ENCODE assay signal across 14 mouse cellular contexts in the genomic region with DNA sequence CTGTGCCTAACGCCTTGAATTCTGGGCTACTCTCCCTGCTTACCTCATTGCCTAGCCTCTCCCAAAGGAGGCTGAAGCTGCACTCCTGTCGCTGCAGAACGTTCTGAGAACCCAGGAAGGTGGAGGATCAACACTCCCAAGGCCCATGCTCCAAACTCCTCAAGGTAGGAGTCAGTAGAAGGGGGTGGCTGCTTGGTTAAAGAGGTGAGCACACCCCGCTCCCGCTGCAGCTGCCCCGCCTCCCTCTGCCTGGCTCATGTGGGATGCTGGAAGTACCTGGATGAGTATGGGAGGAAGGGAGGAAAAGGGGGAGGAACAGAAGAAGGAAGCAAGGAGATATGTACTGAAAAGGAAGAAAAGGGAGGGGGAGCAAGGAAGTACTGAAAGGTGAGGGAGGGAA. TPM values are rescaled to one million over a fixed set of nuclear protein-coding genes. Genes with fewer than 3 reads are reported as not detected.
DNase-seq lines count a peak whose midpoint lies in the region; ATAC-seq and TF ChIP-seq lines count a peak whose summit lies in the region.
"Had no signal": no experiment of that assay in that cellular context is flagged by ENCODE, and none has a peak within 500 bp of the region (broad histone marks: within the 10 kb centered on the region; RNA-seq: fewer than 3 reads in every experiment).

No protein-coding gene starts in this region.

- H3K27ac ChIP-seq in neural tube, embryonic 12.5 days = no peak overlapping the region
- peak overlapping the region; percentile 93; the same call in 1 of the 2 replicates for H3K27ac ChIP-seq in hindbrain, postnatal 0 days
- H3K27ac ChIP-seq in heart, embryonic 12.5 days (ENCODE audit: poor library complexity, severe bottlenecking) = no peak overlapping the region
- H3K27ac ChIP-seq: embryonic facial prominence, embryonic 10.5 days; liver, embryonic 13.5 days; stomach, embryonic 15.5 days had no signal

- 5% methylated on average over 6 of the region's 6 CpGs for WGBS in neural tube, embryonic 12.5 days
- 10% methylated on average over 6 of the region's 6 CpGs for WGBS in hindbrain, postnatal 0 days
- WGBS in heart, embryonic 12.5 days = 5% methylated on average over 6 of the region's 6 CpGs

- peak overlapping the region; percentile 53; the same call in 1 of the 2 replicates for H3K4me3 ChIP-seq in neural tube, embryonic 12.5 days
- peak overlapping the region; percentile 71 for H3K4me3 ChIP-seq in hindbrain, postnatal 0 days (ENCODE audit: low read length)
- H3K4me3 ChIP-seq in heart, embryonic 12.5 days = no peak overlapping the region

- H3K4me1 ChIP-seq in neural tube, embryonic 12.5 days = peaks cover 15% of the 10 kb centered on the region
- no peaks in the 10 kb centered on the region for H3K4me1 ChIP-seq in hindbrain, postnatal 0 days (ENCODE audit: insufficient read depth, low read length)
- peaks cover 21% of the 10 kb centered on the region for H3K4me1 ChIP-seq in heart, embryonic 12.5 days (replicated peaks)
- H3K4me1 ChIP-seq: liver, embryonic 13.5 days had no signal

- H3K4me2 ChIP-seq in neural tube, embryonic 12.5 days (replicated peaks) = peak overlapping the region; percentile 69
- H3K4me2 ChIP-seq in hindbrain, postnatal 0 days (ENCODE audit: low read depth, low read length) = peak overlapping the region; percentile 64
- no peak overlapping the region for H3K4me2 ChIP-seq in heart, embryonic 12.5 days

- no peak for ATAC-seq in neural tube, embryonic 12.5 days (ENCODE audit: low FRiP score, low read depth)
- no peak for ATAC-seq in hindbrain, postnatal 0 days
- ATAC-seq in heart, embryonic 12.5 days (ENCODE audit: insufficient number of reproducible peaks, low FRiP score) = no peak

- H3K27me3 ChIP-seq in neural tube, embryonic 12.5 days (replicated peaks) = peaks cover 71% of the 10 kb centered on the region
- peaks cover 7% of the 10 kb centered on the region; the same call in 1 of the 2 replicates for H3K27me3 ChIP-seq in hindbrain, postnatal 0 days (ENCODE audit: insufficient read depth, low read length)
- H3K27me3 ChIP-seq in heart, embryonic 12.5 days (replicated peaks) = peaks cover 99% of the 10 kb centered on the region

- no peak for DNase-seq in neural tube, embryonic 10.5 days (ENCODE audit: extremely low spot score, low spot score)
- peak; percentile 54 to 68 for DNase-seq in cerebellum, postnatal 25 days
- DNase-seq in hindbrain, postnatal 0 days (ENCODE audit: low spot score) = no peak
- no peak for DNase-seq in adrenal gland, postnatal 36 days
- DNase-seq in urinary bladder, adult 2 months (ENCODE audit: low spot score) = no peak
- DNase-seq: kidney, adult 2 months; liver, embryonic 13.5 days; thymus, postnatal 36 days had no signal

- no peak overlapping the region; the same call in 1 of the 2 replicates for H3K9ac ChIP-seq in neural tube, embryonic 12.5 days
- H3K9ac ChIP-seq in hindbrain, postnatal 0 days (replicated peaks; ENCODE audit: low read length) = peak overlapping the region; percentile 89
- H3K9ac ChIP-seq in heart, embryonic 12.5 days = no peak overlapping the region
- H3K9ac ChIP-seq: liver, embryonic 13.5 days; stomach, embryonic 15.5 days had no signal

- no peaks in the 10 kb centered on the region for H3K9me3 ChIP-seq in neural tube, embryonic 12.5 days
- H3K9me3 ChIP-seq in hindbrain, postnatal 0 days (ENCODE audit: low read length) = no peaks in the 10 kb centered on the region
- peaks cover 8% of the 10 kb centered on the region for H3K9me3 ChIP-seq in heart, embryonic 12.5 days (replicated peaks)
- H3K9me3 ChIP-seq: liver, embryonic 13.5 days; stomach, embryonic 15.5 days had no signal

- no peak for TF ChIP-seq CTCF in hindbrain, postnatal 0 days (IDR thresholded peaks at IDR 0.05; ENCODE audit: low read depth)

- H3K36me3 ChIP-seq in neural tube, embryonic 12.5 days = no peaks in the 10 kb centered on the region
- H3K36me3 ChIP-seq in hindbrain, postnatal 0 days (ENCODE audit: insufficient read depth, low read length) = no peaks in the 10 kb centered on the region
- no peaks in the 10 kb centered on the region for H3K36me3 ChIP-seq in heart, embryonic 12.5 days
- H3K36me3 ChIP-seq: embryonic facial prominence, embryonic 10.5 days; liver, embryonic 13.5 days; stomach, embryonic 15.5 days had no signal

RNA-seq across cellular contexts. Expression of a gene that starts 0.8 kb away (rescaled TPM):
- 27.1 and 27.8 TPM in 2 replicates for polyA plus RNA-seq in neural tube, embryonic 12.5 days (2016; fragmentation: Nextera tagmentation; extraction: Ambion mirVana)
- total RNA-seq in hindbrain, postnatal 0 days (2014; rRNA removed) = 255 and 263 TPM in 2 replicates
- 103 and 105 TPM in 2 replicates for polyA plus RNA-seq in hindbrain, postnatal 0 days (2015; fragmentation: Nextera tagmentation; extraction: Ambion mirVana)
- 0.04 and 0.14 TPM in 2 replicates for polyA plus RNA-seq in heart, embryonic 12.5 days (2016; fragmentation: Nextera tagmentation; extraction: Ambion mirVana)
- total RNA-seq in adrenal gland, postnatal 36 days (2021) = 1 to 10 TPM; 4.0 to 6.6 TPM
- polyA plus RNA-seq in urinary bladder, adult 2 months (2012; rRNA removed) = 0.11 and 0.12 TPM in 2 replicates
- total RNA-seq: monocyte, adult 5-6 weeks had no signal
- polyA plus RNA-seq: heart, postnatal 0 days had no signal

RNA-seq across cellular contexts. Expression of a gene that starts 37.1 kb away (rescaled TPM):
- polyA plus RNA-seq in neural tube, embryonic 12.5 days (2016; fragmentation: Nextera tagmentation; extraction: Ambion mirVana) = 11.5 and 14.2 TPM in 2 replicates
- total RNA-seq in hindbrain, postnatal 0 days (2014; rRNA removed) = 30.0 and 30.2 TPM in 2 replicates
- 16.0 and 17.9 TPM in 2 replicates for polyA plus RNA-seq in hindbrain, postnatal 0 days (2015; fragmentation: Nextera tagmentation; extraction: Ambion mirVana)
- 18.4 and 19.7 TPM in 2 replicates for polyA plus RNA-seq in heart, embryonic 12.5 days (2016; fragmentation: Nextera tagmentation; extraction: Ambion mirVana)
- 10 to 100 TPM; 51.1 to 52.1 TPM for total RNA-seq in adrenal gland, postnatal 36 days (2021)
- polyA plus RNA-seq in urinary bladder, adult 2 months (2012; rRNA removed) = 42.0 and 46.6 TPM in 2 replicates

Comparison
In these comparisons a context has a peak if more than half of its experiments do, and no peak if none do; other contexts are left out.
1. DNase-seq: peak in cerebellum, postnatal 25 days (2 of 2); none in neural tube, embryonic 10.5 days (single experiment), hindbrain, postnatal 0 days (single experiment), adrenal gland, postnatal 36 days (0 of 2) and urinary bladder, adult 2 months (single experiment).
2. RNA of a gene that starts 0.8 kb away (polyA plus RNA-seq): 103 to 105 TPM in hindbrain, postnatal 0 days and 27.1 to 27.8 TPM in neural tube, embryonic 12.5 days; 0.04 to 0.14 TPM in heart, embryonic 12.5 days and 0.11 to 0.12 TPM in urinary bladder, adult 2 months; every median in the first group is over 10 times any median in the second.